Mouse (Mus musculus): ENCODE results near the gene Itga10. TPM values are rescaled to one million over a fixed set of nuclear protein-coding genes. Genes with fewer than 3 reads are reported as not detected.
"Not testable (repeated sequence)": the region's sequence is repeated elsewhere in the genome, so short reads cannot be mapped to it uniquely, and the experiment has no call there.

Itga10 gene
- polyA plus RNA-seq, 1 experiment from 2014 or later, result 0.71 TPM

- no peaks in the 10 kb centered on the region for H3K36me3 ChIP-seq
- H3K4me2 ChIP-seq (replicated peaks), result peak overlapping the region; percentile 84
- H3K9ac ChIP-seq (replicated peaks), result peak overlapping the region; percentile 92
- H3K4me1 ChIP-seq (replicated peaks), result peaks cover 75% of the 10 kb centered on the region
- 16% methylated on average over 10 of the region's 10 CpGs for WGBS
- no peaks in the 10 kb centered on the region for H3K9me3 ChIP-seq
- peak overlapping the region; percentile 95 for H3K27ac ChIP-seq
- ATAC-seq, result no peak
- H3K4me3 ChIP-seq (replicated peaks), result peak overlapping the region; percentile 84
- 0 out of 2 replicates have a peak, but pooled peaks cover 2% of the 10 kb centered on the region for H3K27me3 ChIP-seq
Measured at GRCm38 (mm10) chr3:96601941-96602703, 43.3 kb upstream of the Itga10 start.

GRCm38 (mm10) chr3:96602704-96603084 lies 42.7 kb upstream of the Itga10 start:
- no peak for ATAC-seq
- Histone ChIP-seq H3K9ac (replicated peaks) (peak overlapping the region; percentile 92), H3K27me3 (0 out of 2 replicates have a peak, but pooled peaks cover 2% of the 10 kb centered on the region), H3K4me3 (replicated peaks) (peak overlapping the region; percentile 84), H3K36me3 (0 out of 2 replicates have a peak, but pooled peaks cover 4% of the 10 kb centered on the region), H3K27ac (peak overlapping the region; percentile 95), H3K4me2 (replicated peaks) (peak overlapping the region; percentile 84), H3K4me1 (replicated peaks) (peaks cover 69% of the 10 kb centered on the region), H3K9me3 (no peaks in the 10 kb centered on the region)
- WGBS, result 24% methylated on average over 5 of the region's 5 CpGs

GRCm38 (mm10) chr3:96603311-96603710 lies 42.1 kb upstream of the Itga10 start:
- H3K9me3 ChIP-seq, result no peaks in the 10 kb centered on the region
- H3K4me3 ChIP-seq (replicated peaks), result peak overlapping the region; percentile 84
- H3K36me3 ChIP-seq, result 0 out of 2 replicates have a peak, but pooled peaks cover 5% of the 10 kb centered on the region
- H3K4me2 ChIP-seq (replicated peaks), result peak overlapping the region; percentile 84
- no peak for ATAC-seq
- peaks cover 63% of the 10 kb centered on the region for H3K4me1 ChIP-seq (replicated peaks)
- H3K9ac ChIP-seq (replicated peaks), result peak overlapping the region; percentile 92
- WGBS, result 31% methylated on average over 5 of the region's 5 CpGs
- 0 out of 2 replicates have a peak, but pooled peaks cover 2% of the 10 kb centered on the region for H3K27me3 ChIP-seq
- peak overlapping the region; percentile 95 for H3K27ac ChIP-seq

GRCm38 (mm10) chr3:96606007-96606406 lies 39.4 kb upstream of the Itga10 start:
- H3K4me3 ChIP-seq (replicated peaks); ATAC-seq; H3K9ac ChIP-seq (replicated peaks); H3K9me3 ChIP-seq; H3K36me3 ChIP-seq; H3K27me3 ChIP-seq; H3K4me2 ChIP-seq (replicated peaks); H3K27ac ChIP-seq: not testable (repeated sequence)
- WGBS, result 88% methylated on average over 4 of the region's 4 CpGs
- peaks cover 42% of the 10 kb centered on the region for H3K4me1 ChIP-seq (replicated peaks)

GRCm38 (mm10) chr3:96606618-96607017 lies 38.8 kb upstream of the Itga10 start:
- ATAC-seq, result no peak
- no peaks in the 10 kb centered on the region for H3K27me3 ChIP-seq
- no peak overlapping the region for H3K27ac ChIP-seq
- H3K9me3 ChIP-seq, result no peaks in the 10 kb centered on the region
- H3K4me2 ChIP-seq (replicated peaks), result no peak overlapping the region
- 94% methylated on average over 4 of the region's 4 CpGs for WGBS
- no peak overlapping the region for H3K9ac ChIP-seq (replicated peaks)
- H3K36me3 ChIP-seq, result 0 out of 2 replicates have a peak, but pooled peaks cover 5% of the 10 kb centered on the region
- peaks cover 42% of the 10 kb centered on the region for H3K4me1 ChIP-seq (replicated peaks)
- no peak overlapping the region for H3K4me3 ChIP-seq (replicated peaks)

DNA sequence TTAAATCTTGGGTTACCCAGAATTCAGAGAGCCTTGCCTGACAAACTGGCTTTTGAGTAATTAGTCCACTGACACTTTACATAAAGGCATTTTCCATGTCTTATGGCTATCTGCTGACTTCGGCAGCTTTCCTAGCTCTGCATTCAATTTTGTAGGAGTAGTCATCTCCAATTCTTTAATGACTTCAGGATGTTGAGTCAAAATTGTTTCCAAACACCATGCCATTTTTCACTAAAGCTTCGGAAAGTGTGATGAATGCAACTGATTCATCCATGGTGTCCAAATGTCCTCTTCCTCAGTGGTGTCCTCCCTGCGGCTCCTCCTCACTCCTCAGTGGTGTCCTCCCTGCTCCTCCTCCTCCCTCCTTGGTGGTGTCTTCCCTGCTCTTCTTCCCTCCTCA lies 27.4 kb upstream of the Itga10 start:
- H3K36me3 ChIP-seq, result peaks cover 73% of the 10 kb centered on the region
- 96% methylated on average over 3 of the region's 3 CpGs for WGBS

DNA sequence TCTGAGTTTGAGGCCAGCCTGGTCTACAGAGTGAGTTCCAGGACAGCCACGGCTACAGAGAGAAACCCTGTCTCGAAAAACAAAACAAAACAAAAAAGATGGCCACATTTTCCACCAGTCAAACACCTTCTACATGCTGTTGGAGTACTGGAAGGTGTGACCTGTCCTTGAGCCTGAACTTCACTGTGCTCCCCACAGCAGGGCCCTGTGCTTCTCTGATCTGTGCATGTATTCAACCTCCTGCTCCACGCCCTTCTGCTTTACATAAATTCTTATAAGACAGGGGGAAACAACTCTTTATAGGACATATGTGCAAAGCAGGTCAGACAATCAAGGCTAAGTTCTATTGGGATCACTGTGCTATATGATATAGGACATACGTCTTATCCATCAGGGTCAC lies 22.2 kb upstream of the Itga10 start:
- H3K27me3 ChIP-seq, result no peaks in the 10 kb centered on the region
- 92% methylated on average over 4 of the region's 4 CpGs for WGBS
- no peaks in the 10 kb centered on the region for H3K9me3 ChIP-seq
- no peak for ATAC-seq
- H3K36me3 ChIP-seq, result peaks cover 66% of the 10 kb centered on the region
- no peak overlapping the region for H3K4me3 ChIP-seq (replicated peaks)
- no peak overlapping the region for H3K27ac ChIP-seq
- no peak overlapping the region for H3K9ac ChIP-seq (replicated peaks)
- no peaks in the 10 kb centered on the region for H3K4me1 ChIP-seq (replicated peaks)
- no peak overlapping the region for H3K4me2 ChIP-seq (replicated peaks)

More for the DNA sequence above, 27.4 kb upstream of the Itga10 start:
- no peaks in the 10 kb centered on the region for H3K27me3 ChIP-seq
- no peak overlapping the region for H3K27ac ChIP-seq
- ATAC-seq, result no peak
- H3K4me1 ChIP-seq (replicated peaks), result no peaks in the 10 kb centered on the region
- H3K9ac ChIP-seq (replicated peaks), result no peak overlapping the region
- H3K9me3 ChIP-seq, result no peaks in the 10 kb centered on the region
- no peak overlapping the region for H3K4me2 ChIP-seq (replicated peaks)
- no peak overlapping the region for H3K4me3 ChIP-seq (replicated peaks)

GRCm38 (mm10) chr3:96629729-96630600 lies 15.4 kb upstream of the Itga10 start, which contains the start of gene Rbm8a:
Rbm8a (plus strand) TSS chr3:96629933.
- H3K9ac ChIP-seq (replicated peaks), result peak within 1 kb of the TSS; percentile 78
- H3K36me3 ChIP-seq, result peaks cover 33% of the 10 kb centered on the region
- peak within 1 kb of the TSS; percentile 76 for H3K4me3 ChIP-seq (replicated peaks)
- WGBS, result 2% methylated on average over 48 of the region's 48 CpGs
- H3K4me1 ChIP-seq (replicated peaks), result peaks cover 23% of the 10 kb centered on the region
- peak within 1 kb of the TSS; percentile 79 for H3K27ac ChIP-seq
- H3K27me3 ChIP-seq, result no peaks in the 10 kb centered on the region
- peak; percentile 96 for ATAC-seq
- H3K4me2 ChIP-seq (replicated peaks), result peak within 1 kb of the TSS; percentile 89
- no peaks in the 10 kb centered on the region for H3K9me3 ChIP-seq

DNA sequence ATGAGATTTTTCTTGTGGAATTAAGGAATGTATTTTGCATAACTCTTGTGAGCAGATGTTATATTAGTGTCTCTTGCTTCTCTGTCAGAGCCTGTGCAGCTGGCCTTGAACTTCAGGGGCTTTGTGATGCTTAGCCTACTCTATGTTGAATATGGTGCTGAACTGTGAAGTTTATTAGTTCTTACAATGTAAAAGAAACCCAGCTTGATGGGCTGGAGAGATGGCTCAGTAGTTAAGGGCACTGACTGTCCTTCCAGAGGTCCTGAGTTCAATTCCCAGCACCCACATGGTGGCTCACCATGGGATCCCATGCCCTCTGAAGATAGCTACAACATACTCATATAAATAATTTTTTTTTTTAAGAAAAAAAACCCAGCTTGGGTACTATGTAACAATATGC lies 13.3 kb upstream of the Itga10 start:
- Histone ChIP-seq H3K36me3 (peaks cover 22% of the 10 kb centered on the region), H3K27ac (no peak overlapping the region), H3K4me1 (replicated peaks) (peaks cover 39% of the 10 kb centered on the region), H3K4me2 (replicated peaks) (no peak overlapping the region), H3K9me3 (no peaks in the 10 kb centered on the region), H3K4me3 (replicated peaks) (no peak overlapping the region), H3K9ac (replicated peaks) (no peak overlapping the region), H3K27me3 (no peaks in the 10 kb centered on the region)
- ATAC-seq, result no peak

GRCm38 (mm10) chr3:96634015-96634414 lies 11.4 kb upstream of the Itga10 start:
- Histone ChIP-seq H3K9ac (replicated peaks) (no peak overlapping the region), H3K4me3 (replicated peaks) (no peak overlapping the region), H3K27ac (no peak overlapping the region), H3K36me3 (peaks cover 38% of the 10 kb centered on the region), H3K9me3 (no peaks in the 10 kb centered on the region), H3K4me1 (replicated peaks) (peaks cover 40% of the 10 kb centered on the region), H3K27me3 (no peaks in the 10 kb centered on the region), H3K4me2 (replicated peaks) (no peak overlapping the region)
- no peak for ATAC-seq
- WGBS, result 74% methylated on average over 1 of the region's 1 CpGs

DNA sequence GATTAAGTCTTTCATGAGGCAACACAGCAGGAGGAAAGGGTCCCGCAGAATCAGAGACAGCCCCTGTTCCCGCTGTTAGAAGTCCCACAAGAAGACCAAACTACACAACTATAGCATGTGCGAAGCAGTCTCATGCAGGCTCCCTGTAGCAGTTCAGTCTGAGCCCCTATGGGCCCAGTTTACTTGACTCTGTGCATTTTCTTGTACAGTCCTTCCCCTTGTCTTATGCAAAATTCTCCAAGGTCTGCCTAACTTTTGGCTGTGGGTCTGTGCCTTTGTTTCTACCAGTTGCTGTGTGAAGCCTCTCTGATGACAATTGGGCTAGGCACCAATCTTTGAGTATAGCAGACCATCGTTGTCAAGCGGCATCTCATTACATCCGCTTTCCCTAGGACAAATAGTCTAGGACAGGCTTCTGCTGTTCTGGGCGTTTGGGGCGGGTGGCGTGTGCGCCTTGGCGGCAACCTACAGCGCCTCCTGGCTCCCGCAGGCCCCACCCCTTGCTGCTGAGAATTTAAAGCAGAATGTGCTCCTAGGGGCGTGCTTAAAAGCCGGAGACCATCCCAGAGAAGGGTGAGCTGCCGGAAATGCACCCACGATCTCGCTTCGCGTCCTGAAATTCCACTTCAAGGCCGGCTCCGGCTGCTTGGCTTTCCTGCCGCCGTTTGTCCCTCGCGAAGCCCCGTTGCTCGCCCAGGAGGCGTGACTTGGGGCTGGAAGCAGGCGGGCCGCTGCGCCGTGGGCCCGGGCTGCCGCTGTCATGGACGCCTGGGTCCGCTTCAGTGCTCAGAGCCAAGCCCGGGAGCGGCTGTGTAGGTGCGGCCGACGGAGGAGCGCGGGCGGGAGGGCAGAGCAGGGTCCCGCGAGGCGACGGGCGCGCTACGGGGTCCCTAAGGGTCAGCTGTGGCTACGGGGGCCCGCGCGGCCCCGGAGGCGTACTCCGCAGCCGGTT lies 10.2 kb upstream of the Itga10 start, which contains the start of the genes Pex11b and Gm42957:
Gene Pex11b, plus strand, starts transcription at position 449 of the 952 bp plus-strand sequence.
Gene Gm42957, plus strand, starts transcription at position 547 of the 952 bp plus-strand sequence.
- H3K27me3 ChIP-seq, result no peaks in the 10 kb centered on the region
- 2% methylated on average over 60 of the region's 60 CpGs for WGBS

More for the DNA sequence above, 10.2 kb upstream of the Itga10 start, which contains the start of the genes Pex11b and Gm42957:
- peak; percentile 94 for ATAC-seq
- peaks cover 35% of the 10 kb centered on the region for H3K4me1 ChIP-seq (replicated peaks)
- peaks cover 48% of the 10 kb centered on the region for H3K36me3 ChIP-seq
- peak within 1 kb of the TSS; percentile 95 for H3K4me3 ChIP-seq (replicated peaks)
- H3K9me3 ChIP-seq, result no peaks in the 10 kb centered on the region
- peak within 1 kb of the TSS; percentile 94 for H3K4me2 ChIP-seq (replicated peaks)
- peak within 1 kb of the TSS; percentile 95 for H3K9ac ChIP-seq (replicated peaks)
- peak within 1 kb of the TSS; percentile 88 for H3K27ac ChIP-seq

Data from midbrain, embryonic 13.5 days (tissue).